Mouse (Mus musculus) testis, adult 10 weeks (tissue): ENCODE data around the gene Tnfrsf13b. TPM values are rescaled to one million over a fixed set of nuclear protein-coding genes. Genes with fewer than 3 reads are reported as not detected.

Experiments used
- polyA plus RNA-seq: library from polyadenylated mRNA; stranded (reverse); fragments of 350-450 nt; fragmentation: Illumina TruSeq; extraction: RNeasy Lipid Tissue Mini Kit (QIAGEN cat#74804); gene quantifications from one replicate; pipeline ENCODE4 v1.2.3, GENCODE M21; 2014; ENCODE audit warnings: low read depth, low replicate concordance

Tnfrsf13b gene
- 0.15 TPM for polyA plus RNA-seq

DNA sequence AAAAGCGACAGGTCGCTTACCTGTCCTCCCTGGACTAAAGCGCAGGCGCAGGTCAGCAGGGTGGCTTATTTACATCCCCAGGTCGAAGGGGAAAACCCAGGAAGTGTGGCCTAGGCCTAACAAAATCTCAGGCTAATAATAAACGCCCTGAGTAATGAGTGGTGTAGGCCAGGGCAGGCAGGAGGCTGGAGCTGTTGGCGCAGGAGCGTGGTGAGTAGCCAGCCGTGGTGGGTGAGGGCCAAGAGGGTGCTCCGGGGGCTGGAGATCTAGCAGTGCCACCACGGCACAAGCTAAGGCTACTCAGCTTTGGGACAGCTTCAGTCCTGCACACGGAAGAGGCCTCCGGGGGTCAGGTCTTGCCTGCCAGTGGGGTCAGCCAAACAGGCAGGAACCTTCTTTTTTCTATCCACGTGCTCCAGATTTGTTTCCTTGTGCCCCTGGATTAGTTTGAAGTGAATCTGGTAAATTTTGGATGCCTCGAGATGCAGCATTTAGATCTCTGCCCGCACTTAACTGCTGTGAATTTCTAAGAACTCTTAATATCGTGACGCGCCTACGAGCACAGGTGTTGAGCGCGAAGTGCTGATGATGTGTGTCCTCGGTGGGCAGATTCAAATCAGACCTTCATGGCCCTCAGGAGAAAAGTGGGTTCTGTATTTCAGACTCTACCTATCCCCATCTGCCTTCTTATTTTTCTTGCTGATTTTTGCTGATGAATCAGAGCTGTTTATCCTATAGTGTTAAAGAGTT lies at the start of gene Tnfrsf13b:
Gene Tnfrsf13b (plus strand): TSS at position 150 of the 750 bp plus-strand sequence.

DNA sequence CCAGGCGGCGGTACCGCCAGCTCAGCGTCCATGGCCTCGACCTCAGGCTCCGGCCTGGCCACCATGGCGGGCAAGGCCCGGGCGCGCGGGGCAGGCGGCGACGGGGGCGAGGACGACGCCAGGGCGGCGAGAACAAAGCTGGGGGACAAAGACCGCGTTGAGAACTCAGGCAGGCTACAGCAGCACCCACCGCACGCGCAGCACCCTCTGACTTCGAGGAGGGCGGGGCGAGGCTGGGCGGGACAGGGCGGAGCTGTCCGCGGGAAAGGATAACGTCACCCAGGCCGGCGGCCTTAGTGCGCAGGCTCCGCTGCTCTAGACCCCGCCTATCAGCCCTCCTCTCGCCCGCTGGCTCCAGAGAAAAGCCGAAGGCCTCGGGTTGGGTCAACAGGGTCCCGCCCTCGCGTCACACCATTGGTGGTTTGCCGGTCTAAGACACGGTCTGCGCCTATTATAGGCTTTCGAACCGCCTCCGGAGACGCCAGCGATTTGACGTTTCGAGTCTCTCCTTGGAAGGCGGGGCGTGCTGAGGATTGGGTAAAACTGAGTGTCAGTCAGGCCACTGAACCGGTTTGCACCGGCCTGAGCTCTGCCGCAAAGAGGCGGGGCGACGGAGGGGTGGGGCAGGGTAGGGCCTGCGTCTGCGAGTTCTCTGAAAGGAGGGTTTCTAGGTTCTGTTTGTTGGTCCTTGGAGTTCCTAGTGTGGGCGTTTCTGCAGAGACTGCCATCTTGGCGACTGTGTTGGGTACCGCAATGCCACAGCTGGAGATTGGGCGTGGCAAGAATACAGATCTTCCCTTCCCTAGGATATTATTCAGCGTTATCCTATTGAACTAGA lies 48.5 kb downstream of the Tnfrsf13b start, which contains the start of gene Usp22:
Gene Usp22 (minus strand): TSS at position 235 of the 838 bp plus-strand sequence.

Other genes starting within 250 kb of the Tnfrsf13b start
- gene Tmem11, start 247.5 kb upstream of the Tnfrsf13b start, polyA plus RNA-seq, result 2.8 TPM
- 3.1 TPM for gene Natd1, start 212.0 kb upstream of the Tnfrsf13b start, polyA plus RNA-seq
- 7.6 TPM for gene Map2k3, start 194.7 kb upstream of the Tnfrsf13b start, polyA plus RNA-seq
- gene Kcnj12, start 104.2 kb upstream of the Tnfrsf13b start, polyA plus RNA-seq, result not detected
- gene Usp22, start 48.3 kb downstream of the Tnfrsf13b start, polyA plus RNA-seq, result 9.9 TPM
- 0.70 TPM for gene Aldh3a1, start 80.8 kb downstream of the Tnfrsf13b start, polyA plus RNA-seq
- gene Aldh3a2, start 140.7 kb downstream of the Tnfrsf13b start, polyA plus RNA-seq, result 24.3 TPM
- 6.5 TPM for gene Slc47a2, start 216.1 kb downstream of the Tnfrsf13b start, polyA plus RNA-seq